In genomic region chr6:120466609-120467329, GRCm38 (mm10) we compare ENCODE assay signal across 10 mouse cellular contexts. TPM values are rescaled to one million over a fixed set of nuclear protein-coding genes. Genes with fewer than 3 reads are reported as not detected.
A peak's percentile ranks its signal among the peaks of the same experiment; 100 is the strongest.
DNase-seq lines count a peak whose midpoint lies in the region; ATAC-seq lines count a peak whose summit lies in the region.
"Had no signal": no experiment of that assay in that cellular context is flagged by ENCODE, and none has a peak within 500 bp of the region (broad histone marks: within the 10 kb centered on the region; RNA-seq: fewer than 3 reads in every experiment).

No protein-coding gene starts in this region.

- peaks cover 13% of the 10 kb centered on the region for H3K27me3 ChIP-seq in heart, embryonic 16.5 days (ENCODE audit: control insufficient read depth, insufficient read depth, low read length)
- H3K27me3 ChIP-seq in forebrain, embryonic 15.5 days: peaks cover 26% of the 10 kb centered on the region; the same call in 1 of the 2 replicates

- 79% methylated on average over 10 of the region's 10 CpGs for WGBS in heart, embryonic 16.5 days
- WGBS in forebrain, embryonic 15.5 days: 82% methylated on average over 10 of the region's 10 CpGs

- H3K4me1 ChIP-seq in heart, embryonic 16.5 days (ENCODE audit: control insufficient read depth, insufficient read depth, low read length): peaks cover 29% of the 10 kb centered on the region
- H3K4me1 ChIP-seq in forebrain, embryonic 15.5 days: peaks cover 21% of the 10 kb centered on the region

- no peak overlapping the region for H3K4me3 ChIP-seq in heart, embryonic 16.5 days (ENCODE audit: low read length)
- H3K4me3 ChIP-seq in forebrain, embryonic 15.5 days: no peak overlapping the region
- H3K4me3 ChIP-seq: erythroblast, embryonic 14.5 days; heart, embryonic 12.5 days had no signal

- H3K4me2 ChIP-seq in heart, embryonic 16.5 days (ENCODE audit: low read depth, low read length): peak overlapping the region; percentile 34
- no peak overlapping the region for H3K4me2 ChIP-seq in forebrain, embryonic 15.5 days (replicated peaks)
- H3K4me2 ChIP-seq: heart, embryonic 12.5 days had no signal

- no peak for ATAC-seq in heart, embryonic 16.5 days (replicated peaks; ENCODE audit: extremely low read depth, insufficient read depth, low FRiP score)
- no peak for ATAC-seq in forebrain, embryonic 15.5 days (replicated peaks)

- H3K9ac ChIP-seq in heart, embryonic 16.5 days (ENCODE audit: low read length): no peak overlapping the region
- H3K9ac ChIP-seq in forebrain, embryonic 15.5 days (replicated peaks): no peak overlapping the region
- H3K9ac ChIP-seq: heart, embryonic 12.5 days had no signal

- no peaks in the 10 kb centered on the region for H3K36me3 ChIP-seq in heart, embryonic 16.5 days (ENCODE audit: control insufficient read depth, insufficient read depth)
- H3K36me3 ChIP-seq in forebrain, embryonic 15.5 days: no peaks in the 10 kb centered on the region
- H3K36me3 ChIP-seq: heart, embryonic 12.5 days had no signal

- no peak for DNase-seq in heart, adult 9 months (ENCODE audit: low spot score in 2 of 2)
- peak; percentile 69 to 77 for DNase-seq in CD8-positive naive resting alpha-beta T cell, adult 2 months (ENCODE audit: low read depth in 2 of 2, low spot score in 2 of 2)
- DNase-seq in kidney, postnatal 25 days: peak; percentile 45 to 83
- peak; percentile 77 to 80 for DNase-seq in natural killer cell, adult 2 months (ENCODE audit: low spot score in 2 of 2)
- DNase-seq in cerebellum, adult 11-12 months: no peak
- DNase-seq in urinary bladder, postnatal 10 days (ENCODE audit: low spot score): no peak

- H3K27ac ChIP-seq in heart, embryonic 16.5 days (ENCODE audit: low read length): peak overlapping the region; percentile 58
- H3K27ac ChIP-seq in forebrain, embryonic 15.5 days (replicated peaks): no peak overlapping the region

- no peaks in the 10 kb centered on the region for H3K9me3 ChIP-seq in heart, embryonic 16.5 days (replicated peaks; ENCODE audit: control insufficient read depth, low read length)
- no peaks in the 10 kb centered on the region for H3K9me3 ChIP-seq in forebrain, embryonic 15.5 days

RNA-seq across cellular contexts. Expression of gene Il17ra, which starts 3.7 kb away (rescaled TPM):
- 6.5 and 9.0 TPM in 2 replicates for polyA plus RNA-seq in heart, embryonic 16.5 days (2015; fragmentation: Nextera tagmentation; extraction: Ambion mirVana)
- polyA plus RNA-seq in forebrain, embryonic 15.5 days (2015; fragmentation: Nextera tagmentation; extraction: Ambion mirVana): 4.1 and 5.4 TPM in 2 replicates

RNA-seq across cellular contexts. Expression of gene Tmem121b, which starts 26.8 kb away (rescaled TPM):
- 0.07 and 0.11 TPM in 2 replicates for polyA plus RNA-seq in heart, embryonic 16.5 days (2015; fragmentation: Nextera tagmentation; extraction: Ambion mirVana)
- 3.5 and 3.6 TPM in 2 replicates for polyA plus RNA-seq in forebrain, embryonic 15.5 days (2015; fragmentation: Nextera tagmentation; extraction: Ambion mirVana)
- polyA plus RNA-seq: erythroblast, embryonic 14.5 days had no signal

Comparison
In these comparisons a context has a peak if more than half of its experiments do, and no peak if none do; other contexts are left out.
1. DNase-seq: peak in CD8-positive naive resting alpha-beta T cell, adult 2 months (2 of 2), kidney, postnatal 25 days (2 of 2) and natural killer cell, adult 2 months (2 of 2); none in heart, adult 9 months (0 of 2), cerebellum, adult 11-12 months (single experiment) and urinary bladder, postnatal 10 days (single experiment).